Mouse (Mus musculus) adrenal gland, postnatal 4 days (tissue): ENCODE results near the gene Aplp2. TPM values are rescaled to one million over a fixed set of nuclear protein-coding genes. Genes with fewer than 3 reads are reported as not detected.

ENCODE experiments used
- DNase-seq, 2 experiments: peaks; one replicate each; pipeline ENCODE4 v3.0.0; 2021 to 2022; ENCODE audit warnings: low spot score in 2 of 2, mixed read lengths in 2 of 2
- total RNA-seq, 2 experiments: library from RNA; stranded (reverse); gene quantifications; 2 replicates each; pipeline ENCODE4 v1.2.3; 2021

Gene Aplp2
- total RNA-seq, 2 experiments from 2014 or later = 518 to 550 TPM

DNA sequence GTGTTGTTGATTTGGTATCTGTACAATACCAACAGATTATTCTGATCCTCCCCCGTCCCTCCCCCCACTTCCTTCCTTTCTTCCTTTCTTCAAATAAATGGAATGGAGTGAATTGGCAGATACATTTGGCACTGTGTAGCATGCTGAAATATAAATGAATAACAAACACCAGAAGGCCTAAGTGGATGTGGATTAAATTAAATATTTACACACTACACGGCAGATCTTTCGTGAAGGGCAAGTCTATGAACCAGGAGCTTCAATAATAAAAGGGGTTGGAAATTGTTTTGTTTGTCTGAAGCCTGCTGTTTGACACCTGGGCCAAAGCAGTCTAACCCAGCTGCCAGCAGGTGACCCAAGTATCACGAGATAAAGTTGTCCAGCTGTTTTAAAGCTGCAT is 23.4 kb upstream of the Aplp2 start:
- DNase-seq = no peak

DNA sequence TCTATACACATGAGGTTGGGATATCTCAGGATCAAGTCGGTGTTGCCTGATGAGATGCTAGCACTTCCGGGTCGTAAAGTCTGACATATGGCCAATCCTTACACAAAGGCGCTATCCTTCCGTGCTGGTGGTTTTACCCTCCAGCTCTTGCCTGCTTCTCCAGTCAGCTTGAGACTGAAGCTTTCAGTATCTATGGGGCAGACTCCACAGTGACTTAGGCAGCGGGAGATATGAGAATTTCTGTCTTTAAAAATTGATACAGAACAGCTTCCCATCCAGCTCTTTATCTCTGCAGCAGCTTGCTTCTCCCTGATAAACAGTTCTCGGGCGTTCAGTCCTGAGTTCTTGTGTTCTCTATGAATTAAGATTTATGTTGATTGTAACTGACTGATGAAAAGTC is 14.9 kb upstream of the Aplp2 start:
- DNase-seq = no peak

DNA sequence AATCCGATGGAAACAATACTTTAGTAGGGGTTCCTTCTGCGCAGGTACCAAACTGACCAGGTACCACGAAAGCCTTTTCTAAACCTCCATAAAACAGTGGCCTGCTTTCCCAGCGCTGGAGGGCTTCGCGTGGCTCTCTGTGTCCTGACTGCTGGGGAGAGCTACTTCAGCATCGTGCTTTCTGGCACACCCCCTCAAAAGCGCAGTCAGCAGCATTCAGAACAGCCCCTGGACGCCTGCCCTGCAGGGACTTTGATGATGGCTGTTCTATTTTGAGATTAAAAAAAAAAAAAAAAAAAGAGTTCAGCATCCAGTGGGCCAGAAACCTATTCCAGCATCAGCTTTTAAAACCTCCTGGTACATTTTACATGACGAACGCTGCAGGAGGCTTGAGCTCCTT is 14.2 kb upstream of the Aplp2 start:
- DNase-seq = no peak

DNA sequence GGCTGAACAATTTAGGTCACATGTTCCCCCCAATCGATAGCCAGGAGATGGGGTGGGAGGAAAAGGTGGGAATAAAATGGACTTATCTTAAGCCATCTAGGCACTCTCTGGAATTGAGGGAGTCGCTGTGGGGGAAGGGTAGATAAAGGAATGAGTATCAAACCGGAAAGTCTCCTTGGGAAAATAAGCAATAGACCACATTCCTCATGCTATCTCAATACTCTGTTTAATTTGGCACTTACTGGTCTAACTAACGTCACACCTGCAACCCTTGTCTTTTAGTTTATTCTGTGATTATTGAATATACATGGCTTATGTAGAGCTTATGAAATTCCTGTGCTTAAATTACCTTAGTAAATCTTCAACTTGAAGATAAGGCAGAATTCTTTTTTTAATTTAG is 11.9 kb upstream of the Aplp2 start:
- no peak for DNase-seq

DNA sequence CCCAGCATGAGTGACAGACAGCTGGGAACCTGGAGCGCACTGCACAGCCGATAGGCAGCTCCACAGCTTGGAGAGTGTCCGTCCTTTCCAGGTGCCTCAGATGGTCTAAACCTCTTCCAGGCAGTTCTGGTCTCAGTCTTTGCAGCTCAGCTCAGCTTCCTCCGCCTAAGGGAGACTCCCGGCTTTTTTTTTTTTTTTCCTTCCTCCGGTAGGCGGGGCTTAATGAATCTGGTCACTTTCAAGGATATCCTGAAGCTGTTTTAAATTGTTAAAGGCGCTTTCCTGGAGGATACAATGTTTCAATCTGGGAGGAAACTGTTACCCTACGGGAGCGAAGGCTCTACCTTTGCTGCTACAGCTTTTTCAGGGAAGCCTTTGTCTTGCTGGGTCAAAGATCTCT is 9.6 kb upstream of the Aplp2 start:
- no peak for DNase-seq

DNA sequence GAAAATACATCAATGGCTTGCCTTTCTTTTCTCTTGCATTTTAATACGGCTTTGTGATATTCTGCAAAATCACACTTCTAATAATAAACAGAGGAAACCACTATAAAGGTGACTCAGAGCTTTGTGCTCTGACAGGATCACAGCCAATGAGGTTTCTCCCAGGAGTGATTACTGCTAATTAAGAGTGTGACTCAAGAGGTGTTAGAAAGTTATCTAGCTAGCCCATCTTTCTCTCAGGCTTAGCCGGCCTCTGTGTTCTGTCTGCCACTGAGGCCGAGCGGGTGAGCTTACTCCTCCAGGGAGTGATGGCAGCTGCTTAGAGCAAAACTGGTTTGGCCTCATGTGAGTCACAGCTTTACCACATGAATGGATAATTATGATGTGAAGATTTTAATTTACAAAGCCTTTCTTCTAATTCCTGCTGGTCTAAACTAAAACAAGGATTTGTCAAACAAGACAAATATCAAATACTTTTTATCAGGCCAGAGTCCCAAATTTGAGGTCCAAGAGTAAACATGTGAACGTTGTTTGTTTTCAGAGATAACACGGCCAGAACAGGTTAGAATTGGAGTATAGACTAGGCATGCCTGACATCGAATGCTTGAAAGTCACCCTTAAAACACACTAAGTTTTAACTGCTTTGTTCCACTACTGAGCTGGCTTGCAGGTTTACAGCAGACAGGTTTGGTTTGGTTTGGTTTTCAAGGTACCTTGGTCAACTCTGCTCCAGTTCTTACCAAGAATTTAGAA is 6.2 kb upstream of the Aplp2 start:
- no peak for DNase-seq

DNA sequence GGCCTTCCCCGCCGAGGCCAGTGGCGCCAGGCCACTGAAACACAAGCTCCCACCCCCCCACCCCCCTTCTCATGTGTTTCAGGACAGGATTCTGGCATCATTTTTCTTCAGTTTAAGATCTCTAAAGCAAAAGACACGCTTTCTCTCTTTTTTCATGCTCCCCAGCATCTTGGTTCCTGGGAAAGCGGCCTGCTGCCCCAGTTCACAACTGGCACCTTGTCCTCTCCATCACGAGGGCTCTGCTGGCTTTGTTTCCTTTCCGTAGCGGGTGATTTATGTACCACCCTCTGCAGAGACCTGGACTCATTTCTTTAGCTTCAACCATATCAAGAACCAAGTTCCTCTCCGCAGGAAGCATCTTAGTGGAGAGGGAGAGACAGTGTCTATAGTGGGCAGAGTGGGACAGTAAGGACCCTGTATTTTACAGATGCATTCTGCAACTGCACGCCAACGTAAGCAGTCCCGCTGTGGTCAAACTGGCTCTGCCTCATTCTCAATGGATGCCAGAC is 939 bp upstream of the Aplp2 start:
- no peak for DNase-seq

DNA sequence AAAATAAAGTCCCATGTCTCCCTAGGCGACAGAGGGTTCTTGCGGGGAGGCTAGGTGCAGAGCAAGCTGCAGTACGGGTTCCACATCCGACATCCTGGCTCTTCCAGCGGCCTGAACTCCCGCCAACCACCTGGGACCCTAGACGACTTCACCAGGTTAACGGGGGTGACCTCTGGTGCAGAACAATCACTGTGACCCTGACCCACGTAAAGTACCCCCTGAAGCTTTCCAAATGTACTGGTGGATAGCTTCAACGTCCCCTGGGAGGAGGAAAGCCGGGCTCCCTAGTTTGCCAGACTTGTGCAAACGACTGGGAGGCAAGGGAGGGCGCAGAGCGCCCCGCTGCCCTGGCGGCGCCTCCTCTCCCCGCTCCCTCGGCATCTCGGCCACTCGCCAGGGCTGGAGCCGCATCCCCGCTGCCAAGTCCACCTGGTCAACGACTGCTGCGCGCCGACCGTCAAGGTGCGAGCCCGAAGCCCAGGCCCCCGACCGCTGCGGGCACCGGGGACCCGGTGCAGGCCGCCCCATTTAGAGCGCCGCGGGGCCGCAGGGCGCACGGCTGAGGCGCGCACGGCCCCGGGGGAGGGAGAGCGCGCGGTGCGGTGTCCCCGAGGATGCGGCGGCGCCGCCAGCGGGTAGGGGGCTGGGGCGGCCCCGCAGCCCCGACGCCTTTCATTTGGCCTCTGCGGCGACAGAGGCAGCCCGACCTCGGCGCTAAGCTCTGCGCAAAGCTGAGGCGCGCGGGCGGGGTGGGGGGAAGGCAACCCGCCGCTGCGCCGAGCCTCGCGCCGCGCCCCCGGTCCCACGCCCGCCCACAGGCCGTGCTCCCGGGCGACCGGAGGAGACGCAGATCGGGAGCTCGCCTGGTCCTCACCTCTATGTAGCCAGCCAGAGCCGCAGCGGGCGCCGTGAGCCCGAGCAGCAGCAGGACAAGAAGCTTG is 596 bp downstream of the Aplp2 start:
- peak; percentile 15 to 22 for DNase-seq

DNA sequence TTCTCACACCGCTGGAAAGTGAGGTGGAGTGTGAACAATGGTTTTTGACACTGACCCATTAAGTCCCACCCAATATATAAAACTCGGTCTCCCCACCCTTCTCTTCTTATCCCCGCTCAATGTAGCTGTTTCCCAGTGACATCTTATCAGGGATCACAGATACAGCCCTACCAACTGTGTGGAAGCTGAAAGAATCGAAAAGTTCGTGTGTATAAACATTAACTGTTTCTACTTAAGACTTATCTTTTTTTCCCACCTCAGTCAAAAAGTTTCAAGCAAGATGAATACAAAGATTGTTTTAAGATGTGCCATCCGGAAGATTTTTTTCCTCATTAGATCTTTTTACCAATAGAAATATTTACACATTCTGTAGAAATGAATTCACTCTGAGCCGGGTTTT is 1.5 kb downstream of the Aplp2 start:
- no peak for DNase-seq

DNA sequence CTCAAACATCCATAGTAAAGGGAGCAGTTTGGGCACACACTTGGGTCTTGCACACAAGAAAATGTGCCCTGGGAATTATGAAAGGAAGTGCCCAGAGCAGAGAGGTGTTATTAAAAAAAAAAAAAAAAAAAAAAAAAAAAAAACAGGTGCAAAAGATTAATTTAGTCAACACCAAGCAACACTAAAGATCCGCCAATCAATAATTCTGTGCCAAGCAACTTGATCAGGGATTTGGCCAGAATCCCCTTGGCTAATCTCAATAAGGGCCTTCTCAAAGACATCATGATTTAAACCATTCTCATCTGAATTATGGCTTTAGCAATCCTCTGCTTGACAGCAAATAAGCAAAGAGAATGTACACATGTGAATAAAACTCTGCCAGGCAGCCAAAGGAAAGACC is 2.1 kb downstream of the Aplp2 start:
- no peak for DNase-seq

DNA sequence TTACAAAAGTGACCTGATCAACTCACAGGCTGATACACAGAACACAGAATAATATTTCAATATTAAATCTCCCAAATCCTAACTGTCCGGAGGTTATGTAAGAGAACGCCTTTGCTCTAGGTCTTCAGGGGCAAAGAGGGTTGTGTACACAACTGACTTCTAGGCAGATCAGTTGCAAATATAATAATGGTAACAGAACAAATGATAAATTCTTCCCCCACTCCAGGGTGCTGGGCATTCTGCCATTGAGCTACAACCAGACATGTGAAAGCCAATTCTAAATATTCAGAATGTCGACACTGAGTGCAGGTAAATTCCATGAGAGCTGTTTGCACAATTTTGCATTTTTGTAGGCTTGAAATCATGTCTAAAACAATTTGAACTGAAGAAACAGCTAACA is 3.9 kb downstream of the Aplp2 start:
- DNase-seq = no peak

DNA sequence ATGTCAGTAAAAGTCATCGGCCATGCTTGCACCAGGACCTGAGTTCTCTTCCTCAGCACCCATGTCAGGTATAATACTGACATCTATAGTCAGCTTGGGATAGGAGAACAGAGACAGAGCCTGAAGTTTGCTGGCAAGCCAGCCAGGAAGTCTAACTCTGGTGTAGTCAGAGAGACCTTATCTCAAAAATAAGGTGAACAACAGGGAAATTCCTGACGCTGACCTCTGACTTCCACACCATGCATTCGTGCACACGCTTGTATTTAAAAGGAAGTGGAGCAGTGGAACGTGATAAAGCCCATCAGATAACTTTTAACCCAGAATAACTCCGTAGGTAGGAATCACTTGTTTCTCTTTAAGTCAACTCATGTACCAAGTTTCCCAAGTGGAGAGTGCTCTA is 6.9 kb downstream of the Aplp2 start:
- DNase-seq = no peak

DNA sequence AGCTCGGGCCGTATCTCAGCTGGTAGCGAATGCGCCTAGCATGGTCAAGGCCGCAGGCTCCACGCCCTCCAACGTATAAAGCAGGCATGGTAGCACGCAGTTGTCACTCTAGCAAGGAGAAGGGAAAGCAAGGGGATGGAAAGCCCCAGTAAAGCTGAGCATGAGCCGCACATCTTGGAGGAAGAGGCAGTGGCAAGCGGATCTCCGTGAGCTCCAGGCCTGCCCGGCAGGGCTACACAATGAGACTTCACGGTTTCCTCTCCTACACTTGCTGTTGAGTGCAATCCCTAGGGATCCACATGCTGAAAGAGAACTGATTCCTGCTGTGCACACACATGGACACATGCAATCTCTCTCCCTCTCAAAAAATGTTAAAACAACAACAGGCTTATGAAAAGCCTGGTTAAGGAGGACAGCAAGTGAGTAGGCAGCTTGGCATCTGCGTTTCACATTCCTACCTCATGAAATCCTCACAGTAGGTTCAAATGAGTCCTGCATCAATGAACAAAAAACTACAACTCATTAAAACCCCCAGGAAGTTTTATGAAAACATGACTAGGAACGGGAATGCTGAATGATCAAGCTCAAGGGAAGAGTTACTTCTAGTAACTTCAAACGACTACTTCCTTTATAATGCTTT is 7.9 kb downstream of the Aplp2 start:
- no peak for DNase-seq

DNA sequence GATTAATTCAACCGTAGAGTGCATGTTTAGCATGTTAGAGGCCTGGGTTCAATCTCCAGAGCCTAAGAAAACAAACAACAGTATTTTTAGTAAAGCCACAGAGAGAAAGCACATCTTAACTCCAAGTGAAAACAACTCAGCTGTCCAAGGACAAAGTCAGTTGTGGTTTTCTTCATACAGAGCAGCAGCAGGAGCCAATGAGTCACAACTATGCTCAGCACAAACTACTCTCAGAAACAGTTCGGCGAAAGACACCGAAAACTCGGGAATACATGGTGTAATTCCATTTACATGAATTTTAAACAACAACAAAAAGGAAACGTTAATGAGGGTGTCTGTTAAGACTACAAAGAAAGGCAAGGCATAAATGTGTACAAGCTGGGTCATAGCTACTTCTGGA is 8.5 kb downstream of the Aplp2 start:
- no peak for DNase-seq

DNA sequence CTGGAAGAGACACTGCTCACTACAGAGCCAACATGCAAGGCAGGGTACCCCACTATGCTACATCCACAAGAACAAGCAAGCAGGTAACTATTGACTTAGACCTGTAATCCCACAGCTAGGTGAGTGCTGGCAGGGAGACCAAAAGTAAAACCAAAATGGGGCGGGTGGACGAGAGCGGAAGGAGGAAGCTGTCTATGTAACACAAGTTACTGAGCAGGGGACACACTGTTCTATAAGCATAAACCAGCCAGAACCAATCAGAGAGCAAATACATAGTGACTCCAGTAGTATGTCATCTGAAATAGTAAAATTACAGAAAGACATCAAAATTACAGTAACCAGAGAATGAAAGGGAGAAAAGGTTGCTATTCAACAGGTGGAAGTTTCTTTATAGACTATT is 13.0 kb downstream of the Aplp2 start:
- no peak for DNase-seq

DNA sequence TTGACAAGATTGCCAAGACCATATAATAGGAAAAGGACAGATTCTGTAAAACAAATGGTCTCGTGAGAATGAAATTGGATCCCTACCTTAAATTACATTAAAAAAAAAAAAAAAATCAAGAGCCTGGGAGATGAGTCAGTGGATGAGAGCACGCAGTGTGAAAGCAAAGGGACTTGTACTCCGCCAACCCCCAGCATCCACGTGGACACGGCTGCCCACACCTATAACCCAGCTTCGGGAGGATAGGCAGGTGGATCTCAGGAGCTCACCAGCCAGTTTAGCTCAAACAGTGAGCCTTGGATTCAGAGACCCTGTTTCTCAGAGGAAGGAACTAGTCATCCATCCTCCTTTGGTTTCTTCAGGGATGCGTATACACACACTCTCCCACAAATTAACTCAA is 13.8 kb downstream of the Aplp2 start:
- DNase-seq = no peak

DNA sequence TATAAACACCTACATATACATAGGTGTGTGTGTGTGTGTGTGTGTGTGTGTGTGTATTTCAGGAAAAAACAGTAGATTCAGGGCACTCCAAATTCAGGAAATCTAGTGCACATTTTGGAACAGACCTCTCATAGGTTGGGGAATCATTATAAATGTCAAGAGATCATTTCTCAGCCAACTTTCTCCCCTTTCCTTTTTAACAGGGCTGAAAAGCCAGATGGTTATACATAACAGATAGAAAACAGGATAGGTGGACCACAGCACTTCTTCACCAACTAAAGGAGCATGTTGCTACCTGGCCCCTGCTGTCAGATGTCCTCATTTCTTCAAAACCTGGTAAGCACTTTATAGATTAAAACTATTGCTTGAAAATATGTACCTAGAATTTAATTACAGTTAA is 14.9 kb downstream of the Aplp2 start:
- no peak for DNase-seq

DNA sequence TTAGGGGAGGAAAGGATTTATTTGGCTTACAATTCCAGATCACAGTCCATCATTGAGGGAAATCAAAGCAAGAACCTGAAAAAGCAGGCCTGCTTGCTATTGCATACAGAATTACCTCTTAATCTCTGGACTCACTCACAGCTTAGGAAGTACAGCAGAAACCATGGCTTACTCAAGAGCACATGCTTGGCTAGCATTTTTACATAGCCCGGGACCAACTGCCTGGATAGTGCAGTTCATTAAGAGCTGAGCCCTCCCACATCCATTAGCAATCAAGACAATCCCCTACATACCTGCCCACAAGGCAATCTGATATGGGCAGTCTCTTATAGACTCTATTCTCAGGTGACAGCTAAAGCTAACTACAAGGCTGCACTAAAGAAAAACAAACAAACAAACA is 16.0 kb downstream of the Aplp2 start:
- DNase-seq = no peak

DNA sequence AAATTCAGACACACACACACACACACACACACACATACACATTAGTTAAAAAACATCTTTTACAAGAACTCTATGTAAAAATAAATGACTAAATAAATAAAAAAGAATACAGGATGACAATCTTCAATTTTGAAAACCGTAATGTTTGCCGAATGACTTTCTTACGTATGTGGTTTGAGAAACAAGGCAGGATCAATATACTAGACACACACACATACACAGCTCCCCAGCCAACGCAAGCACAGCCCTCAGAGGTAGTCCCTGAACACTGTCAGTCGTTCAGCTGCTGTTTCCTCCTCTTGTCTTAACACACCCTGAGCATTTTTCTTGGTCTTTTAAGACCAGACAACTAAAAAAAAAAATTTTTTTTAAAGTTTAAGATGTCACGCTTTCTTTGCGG is 19.2 kb downstream of the Aplp2 start:
- DNase-seq = no peak

DNA sequence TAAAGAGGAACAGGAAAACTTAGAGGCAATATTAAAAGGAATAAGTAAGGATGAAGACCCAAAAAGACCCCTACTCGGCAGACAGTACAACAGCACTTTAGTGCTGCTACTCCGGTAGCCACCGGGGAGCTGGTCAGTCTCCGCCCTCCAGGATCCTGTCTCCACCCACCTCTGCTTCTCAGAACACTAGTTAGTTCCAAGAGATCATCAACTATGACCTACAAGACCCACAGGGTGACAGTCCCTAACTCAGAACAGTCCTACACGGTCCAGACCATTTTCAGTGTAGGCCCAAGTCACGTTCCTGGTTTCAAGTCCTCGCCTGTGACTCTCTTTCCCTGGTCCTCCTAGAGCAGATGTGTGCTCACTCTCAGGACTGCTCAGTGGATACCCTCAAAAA is 20.1 kb downstream of the Aplp2 start:
- no peak for DNase-seq

DNA sequence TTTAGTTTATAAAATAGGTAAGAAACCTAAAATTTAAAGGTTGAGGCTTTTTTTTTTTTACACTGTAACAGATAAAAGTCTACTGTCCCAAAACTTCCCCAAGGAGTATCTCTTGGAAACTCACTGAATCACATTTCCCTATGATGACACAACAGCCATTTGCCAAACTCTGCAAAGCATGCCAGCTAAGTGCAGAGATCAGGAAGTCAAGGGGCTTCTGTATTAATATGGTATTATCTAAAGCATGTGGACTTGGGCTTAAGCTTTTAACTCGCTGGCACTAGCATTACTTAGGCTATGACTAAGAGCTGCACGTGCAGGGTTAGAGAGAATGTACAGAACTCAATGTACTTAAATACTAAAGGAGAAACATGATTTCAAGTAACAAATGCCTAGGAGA is 22.4 kb downstream of the Aplp2 start:
- no peak for DNase-seq

DNA sequence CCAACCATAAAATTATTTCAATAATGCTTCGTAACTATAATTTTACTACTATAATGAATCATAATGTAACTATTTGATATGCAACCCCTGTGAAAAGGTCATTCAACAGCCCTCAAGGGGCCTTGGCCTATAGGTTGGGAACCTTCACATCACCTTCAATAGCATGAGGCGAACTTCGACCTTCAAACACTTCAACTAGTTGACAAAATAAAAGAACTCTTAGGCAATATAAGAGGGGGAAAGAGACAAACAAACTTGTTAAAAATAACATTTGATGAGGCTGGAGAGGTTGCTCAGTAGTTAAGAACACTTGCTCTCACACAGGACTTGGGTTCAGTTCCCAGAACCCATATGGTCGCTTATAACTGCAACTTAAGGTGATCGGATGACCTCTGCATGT is 27.2 kb downstream of the Aplp2 start:
- no peak for DNase-seq
